Mouse (Mus musculus) forebrain, embryonic 13.5 days (tissue): ENCODE data around the gene Gm11541. TPM values are rescaled to one million over a fixed set of nuclear protein-coding genes. Genes with fewer than 3 reads are reported as not detected.
"Not testable (repeated sequence)": the region's sequence is repeated elsewhere in the genome, so short reads cannot be mapped to it uniquely, and the experiment has no call there.

Source experiments
- ATAC-seq: fragments of 200-750 bp; cut with Nextera tagmentation; 2 replicates; pipeline ENCODE4 v1.8.0; 2017
- H3K27ac ChIP-seq: fragments of 300-500 bp; sonication (generic); 2 replicates; pipeline ENCODE4 v1.5.1; 2015; ENCODE audit warnings: inconsistent platforms, mild to moderate bottlenecking, moderate library complexity
- H3K27me3 ChIP-seq: fragments of 300-500 bp; sonication (generic); 2 replicates; pipeline ENCODE4 v1.6.1; 2015; ENCODE audit warnings: mild to moderate bottlenecking, inconsistent platforms
- H3K36me3 ChIP-seq: fragments of 300-500 bp; sonication (generic); 2 replicates; pipeline ENCODE4 v1.6.1; 2015; ENCODE audit warnings: mild to moderate bottlenecking, inconsistent platforms; ENCODE audit not compliant: poor library complexity, severe bottlenecking
- H3K4me1 ChIP-seq: fragments of 300-500 bp; sonication (generic); 2 replicates; pipeline ENCODE4 v1.6.1; 2015; ENCODE audit warnings: inconsistent platforms
- H3K4me2 ChIP-seq: fragments of 300-500 bp; sonication (generic); 2 replicates; pipeline ENCODE4 v1.6.1; 2015; ENCODE audit warnings: inconsistent platforms, mild to moderate bottlenecking, moderate library complexity
- H3K4me3 ChIP-seq: fragments of 300-500 bp; sonication (generic); 2 replicates; pipeline ENCODE4 v1.5.1; 2015; ENCODE audit warnings: mild to moderate bottlenecking, inconsistent platforms
- H3K9ac ChIP-seq: fragments of 300-500 bp; sonication (generic); 2 replicates; pipeline ENCODE4 v1.6.1; 2015; ENCODE audit warnings: mild to moderate bottlenecking, inconsistent platforms
- H3K9me3 ChIP-seq: fragments of 300-500 bp; sonication (generic); replicated peaks from 2 replicates; pipeline ENCODE4 v1.6.1; 2016; ENCODE audit warnings: inconsistent platforms
- WGBS: fragments of 180-500 bp; shearing (Covaris S2); methylation state at CpG from one replicate; pipeline ENCODE4 v1.1.7; 2015; 5-methylcytosine and 5-hydroxymethylcytosine counted together
- polyA plus RNA-seq: library from polyadenylated mRNA; unstranded; fragments of >200 nt; fragmentation: Nextera tagmentation; extraction: Ambion mirVana; gene quantifications from 2 replicates; pipeline ENCODE4 v1.2.1, GENCODE M21; 2015

Gene Gm11541
- polyA plus RNA-seq, 1 experiment from 2014 or later: not detected

- H3K4me3 ChIP-seq: peak within 1 kb of the TSS; percentile 64
- ATAC-seq: peak; percentile 94
- H3K4me1 ChIP-seq: peaks cover 21% of the 10 kb centered on the region
- peaks cover 49% of the 10 kb centered on the region for H3K36me3 ChIP-seq
- peak within 1 kb of the TSS; percentile 89 for H3K27ac ChIP-seq
- H3K9ac ChIP-seq: peak within 1 kb of the TSS; percentile 65
- H3K27me3 ChIP-seq: no peaks in the 10 kb centered on the region
- peak within 1 kb of the TSS; percentile 71 for H3K4me2 ChIP-seq
- WGBS: 2% methylated on average over 32 of the region's 32 CpGs
- no peaks in the 10 kb centered on the region for H3K9me3 ChIP-seq
These were observed 50.4 kb downstream of the Gm11541 start, which contains the start of the genes Mrpl27 and Eme1 for GRCm38 (mm10) chr11:94653663-94654436. Mrpl27 (plus strand) TSS chr11:94653767. Eme1 (minus strand) TSS chr11:94653964.

DNA sequence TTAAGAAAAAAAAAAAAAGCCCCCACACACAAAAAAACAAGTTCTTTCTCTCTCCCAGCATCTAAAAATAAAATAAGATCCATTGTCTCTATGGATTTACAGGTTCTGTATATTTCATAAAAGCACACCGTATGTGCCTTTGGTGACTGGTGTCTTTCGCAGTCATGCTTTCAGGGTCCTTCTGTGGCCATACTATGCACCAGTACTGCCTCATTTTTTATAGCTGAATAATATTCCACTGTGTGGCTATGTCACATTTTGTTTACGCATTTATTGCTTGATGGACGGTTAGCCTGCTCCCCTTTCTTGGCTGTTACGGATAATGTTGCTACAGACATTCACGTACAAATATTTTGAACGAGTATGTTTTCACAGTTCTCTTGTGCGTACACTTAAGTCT is 51.3 kb downstream of the Gm11541 start:
- 0 out of 2 replicates have a peak overlapping the region, but pooled peaks have one; percentile 65 for H3K9ac ChIP-seq
- H3K4me1 ChIP-seq: peaks cover 21% of the 10 kb centered on the region
- WGBS: 55% methylated on average over 8 of the region's 8 CpGs
- peaks cover 48% of the 10 kb centered on the region for H3K36me3 ChIP-seq
- H3K9me3 ChIP-seq: no peaks in the 10 kb centered on the region
- H3K27me3 ChIP-seq: no peaks in the 10 kb centered on the region
- no peak overlapping the region for H3K27ac ChIP-seq
- peak overlapping the region; percentile 71 for H3K4me2 ChIP-seq
- peak overlapping the region; percentile 64 for H3K4me3 ChIP-seq
- no peak; the same call in 1 of the 2 replicates for ATAC-seq

DNA sequence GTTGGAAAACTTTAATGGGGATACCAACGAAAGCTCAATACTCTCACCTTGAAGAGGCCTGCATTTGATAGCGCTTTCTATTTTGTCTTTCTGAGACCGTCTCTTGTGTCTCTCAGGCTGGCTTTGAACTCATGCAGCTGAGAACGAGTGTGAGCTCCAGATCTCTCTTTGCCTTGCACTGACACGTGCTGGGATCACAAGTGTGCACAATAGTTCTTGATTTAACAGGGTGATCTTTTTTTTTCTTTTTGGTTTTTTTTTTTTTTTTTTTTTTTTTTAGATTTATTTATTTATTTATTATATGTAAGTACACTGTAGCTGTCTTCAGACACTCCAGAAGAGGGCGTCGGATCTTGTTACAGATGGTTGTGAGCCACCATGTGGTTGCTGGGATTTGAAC is 53.1 kb downstream of the Gm11541 start:
- not testable (repeated sequence) for H3K9ac ChIP-seq, H3K27me3 ChIP-seq, H3K9me3 ChIP-seq, H3K4me3 ChIP-seq, ATAC-seq, H3K27ac ChIP-seq, H3K4me2 ChIP-seq
- WGBS: 96% methylated on average over 5 of the region's 7 CpGs
- H3K4me1 ChIP-seq: peaks cover 21% of the 10 kb centered on the region
- H3K36me3 ChIP-seq: peaks cover 50% of the 10 kb centered on the region

- Histone ChIP-seq H3K27ac (no peak overlapping the region), H3K9ac (no peak overlapping the region), H3K36me3 (peaks cover 94% of the 10 kb centered on the region), H3K9me3 (no peaks in the 10 kb centered on the region), H3K4me1 (no peaks in the 10 kb centered on the region), H3K4me3 (no peak overlapping the region), H3K27me3 (no peaks in the 10 kb centered on the region), H3K4me2 (no peak overlapping the region)
- ATAC-seq: no peak
- 93% methylated on average over 4 of the region's 4 CpGs for WGBS
These were observed 57.8 kb downstream of the Gm11541 start for GRCm38 (mm10) chr11:94646457-94646856.

Other genes with a start within 250 kb of the Gm11541 start
- gene Cacna1g, start 230.3 kb downstream of the Gm11541 start, polyA plus RNA-seq: 5.4 and 8.4 TPM in 2 replicates
- 0.18 TPM in 1 of 2 replicates, not detected in the other for gene Spata20, start 218.3 kb downstream of the Gm11541 start, polyA plus RNA-seq
- gene Epn3, start 204.5 kb downstream of the Gm11541 start, polyA plus RNA-seq: 0.15 and 0.34 TPM in 2 replicates
- gene Mycbpap, start 182.8 kb downstream of the Gm11541 start, polyA plus RNA-seq: 2.2 and 2.5 TPM in 2 replicates
- gene Rsad1, start 155.2 kb downstream of the Gm11541 start, polyA plus RNA-seq: 3.1 and 3.7 TPM in 2 replicates
- 0.14 and 0.19 TPM in 2 replicates for gene Chad, start 139.5 kb downstream of the Gm11541 start, polyA plus RNA-seq
- gene Acsf2, start 102.6 kb downstream of the Gm11541 start, polyA plus RNA-seq: 1.4 and 1.8 TPM in 2 replicates
- gene Lrrc59, start 74.7 kb downstream of the Gm11541 start, polyA plus RNA-seq: 165 and 182 TPM in 2 replicates
- gene Mrpl27, start 50.7 kb downstream of the Gm11541 start, polyA plus RNA-seq: 144 and 153 TPM in 2 replicates
- 26.6 and 31.7 TPM in 2 replicates for gene Eme1, start 50.5 kb downstream of the Gm11541 start, polyA plus RNA-seq
- gene Xylt2, start 27.0 kb downstream of the Gm11541 start, polyA plus RNA-seq: 8.2 and 8.7 TPM in 2 replicates
- not detected in 2 replicates for gene Cdc34b, start 37.3 kb upstream of the Gm11541 start, polyA plus RNA-seq
- gene Tmem92, start 78.2 kb upstream of the Gm11541 start, polyA plus RNA-seq: not detected in 2 replicates
- 29.9 and 31.5 TPM in 2 replicates for gene Col1a1, start 231.7 kb upstream of the Gm11541 start, polyA plus RNA-seq